Mouse (Mus musculus) ES-Bruce4 (cell line): ENCODE measurements around the gene Sema4b. TPM values are rescaled to one million over a fixed set of nuclear protein-coding genes. Genes with fewer than 3 reads are reported as not detected.
A peak's percentile ranks its signal among the peaks of the same experiment; 100 is the strongest.

Experiments
- H3K27ac ChIP-seq: 2 replicates; pipeline ENCODE4 v1.5.1; 2012; ENCODE audit warnings: low read length, inconsistent platforms; ENCODE audit not compliant: insufficient read depth
- H3K27me3 ChIP-seq: 2 replicates; pipeline ENCODE4 v1.6.1; 2012; ENCODE audit warnings: mild to moderate bottlenecking, low read length, inconsistent platforms; ENCODE audit not compliant: control insufficient read depth, poor library complexity, insufficient read depth, severe bottlenecking
- H3K36me3 ChIP-seq: 2 replicates; pipeline ENCODE4 v1.6.1; 2012; ENCODE audit warnings: inconsistent platforms, mild to moderate bottlenecking, low read length, moderate library complexity; ENCODE audit not compliant: control insufficient read depth, poor library complexity, insufficient read depth, severe bottlenecking
- H3K4me1 ChIP-seq: one replicate; pipeline ENCODE4 v1.8.1; 2011; ENCODE audit warnings: low read length; ENCODE audit not compliant: control insufficient read depth, insufficient read depth
- H3K4me3 ChIP-seq: 2 replicates; pipeline ENCODE4 v1.5.1; 2011; ENCODE audit warnings: low read depth, mild to moderate bottlenecking, low read length
- H3K9ac ChIP-seq: 2 replicates; pipeline ENCODE4 v1.6.1; 2012; ENCODE audit warnings: low read depth, mild to moderate bottlenecking, inconsistent platforms; ENCODE audit not compliant: poor library complexity, severe bottlenecking
- H3K9me3 ChIP-seq: replicated peaks from 2 replicates; pipeline ENCODE4 v1.6.1; 2012; ENCODE audit warnings: mild to moderate bottlenecking, low read length, inconsistent platforms; ENCODE audit not compliant: control insufficient read depth, poor library complexity, insufficient read depth, severe bottlenecking
- CTCF ChIP-seq: IDR thresholded peaks from one replicate; pipeline ENCODE4 v1.8.1; 2011; ENCODE audit warnings: low read depth, low read length
- EP300 ChIP-seq: IDR thresholded peaks from 2 replicates; pipeline ENCODE4 v1.6.1; 2011; ENCODE audit warnings: low read depth, low read length; ENCODE audit not compliant: insufficient read depth
- POLR2A ChIP-seq: IDR thresholded peaks from one replicate; pipeline ENCODE4 v1.8.1; 2011; ENCODE audit warnings: low read length; ENCODE audit not compliant: insufficient read depth
- polyA plus RNA-seq: library from polyadenylated mRNA; stranded (reverse); fragments of >200 nt; gene quantifications from 2 replicates; pipeline ENCODE4 v1.2.4, GENCODE M21; 2011; ENCODE audit warnings: low read depth; ENCODE audit not compliant: missing spikeins, insufficient read depth, insufficient read length

Sema4b gene
- polyA plus RNA-seq, 1 experiment = 27.1 TPM

DNA sequence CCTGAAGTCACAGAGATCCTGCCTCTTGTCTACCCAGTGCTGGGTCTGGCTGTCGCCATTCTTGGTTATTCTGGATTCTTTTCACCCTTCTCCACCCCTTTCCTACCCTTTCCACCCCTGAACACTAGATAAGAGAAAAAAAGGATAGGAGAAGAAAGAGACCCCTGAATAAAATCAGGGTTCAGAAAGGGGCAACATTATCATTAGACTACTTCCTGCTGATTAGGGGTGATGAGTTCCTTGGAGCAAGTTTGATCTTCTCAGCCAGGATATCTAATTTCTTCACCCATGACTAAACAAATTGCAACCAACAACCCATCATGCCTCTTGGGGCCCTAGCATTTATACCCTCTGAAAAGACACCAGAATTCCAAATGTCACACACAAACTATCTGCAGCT, 81.1 kb downstream of the Sema4b start:
- no peak for TF ChIP-seq CTCF
- TF ChIP-seq POLR2A = no peak
- no peak for TF ChIP-seq EP300
- Histone ChIP-seq H3K27me3 (no peaks in the 10 kb centered on the region), H3K4me3 (no peak overlapping the region), H3K4me1 (no peaks in the 10 kb centered on the region), H3K36me3 (peaks cover 28% of the 10 kb centered on the region), H3K9ac (no peak overlapping the region), H3K9me3 (no peaks in the 10 kb centered on the region), H3K27ac (no peak overlapping the region)

DNA sequence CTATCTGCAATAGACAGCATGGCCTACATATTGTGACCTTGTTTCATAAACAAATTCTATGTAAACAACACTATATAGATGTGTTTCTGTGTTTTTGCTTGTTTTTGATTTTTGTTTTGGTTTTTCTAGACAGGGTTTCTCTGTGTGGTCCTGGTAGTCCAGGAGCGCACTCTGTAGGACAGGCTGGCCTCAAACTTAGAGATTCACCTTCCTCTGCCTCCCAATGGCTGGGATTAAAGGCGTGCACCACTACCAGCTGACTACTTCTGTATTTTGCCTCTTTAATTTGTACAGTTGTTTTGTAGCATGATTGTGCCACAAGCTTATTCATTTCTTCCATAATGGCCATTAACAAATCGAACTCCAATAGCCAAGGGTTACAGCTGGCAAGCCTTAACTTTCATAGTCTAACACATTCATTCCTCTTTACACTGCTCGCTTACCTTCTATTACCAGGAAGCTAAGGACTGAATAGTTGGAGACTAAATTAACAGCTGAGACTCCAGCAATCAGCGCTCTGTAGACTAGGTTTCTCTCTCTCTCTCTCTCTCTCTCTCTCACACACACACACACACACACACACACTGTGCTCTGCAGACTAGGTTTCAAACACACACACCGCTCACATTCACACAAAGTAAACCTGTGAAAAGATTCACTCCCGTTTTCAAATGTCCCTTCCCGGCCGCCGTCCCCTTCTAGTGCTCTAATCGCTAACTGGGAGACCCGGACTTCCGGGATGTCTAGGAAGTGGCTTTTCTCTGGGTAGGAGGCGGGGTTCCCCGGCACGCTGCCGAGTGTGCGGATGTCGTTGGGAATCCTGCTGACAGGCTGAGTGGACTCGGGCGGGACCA, 82.5 kb downstream of the Sema4b start, which contains the start of gene Vps33b:
TSS of gene Vps33b (plus strand) at position 753 of the 854 bp plus-strand sequence.
- Histone ChIP-seq H3K27me3 (no peaks in the 10 kb centered on the region), H3K36me3 (peaks cover 18% of the 10 kb centered on the region), H3K27ac (peak within 1 kb of the TSS; percentile 42; the same call in 1 of the 2 replicates), H3K9ac (peak within 1 kb of the TSS; percentile 84), H3K9me3 (no peaks in the 10 kb centered on the region), H3K4me1 (no peaks in the 10 kb centered on the region), H3K4me3 (peak within 1 kb of the TSS; percentile 99)
- TF ChIP-seq CTCF (no peak), EP300 (no peak), POLR2A (no peak)

DNA sequence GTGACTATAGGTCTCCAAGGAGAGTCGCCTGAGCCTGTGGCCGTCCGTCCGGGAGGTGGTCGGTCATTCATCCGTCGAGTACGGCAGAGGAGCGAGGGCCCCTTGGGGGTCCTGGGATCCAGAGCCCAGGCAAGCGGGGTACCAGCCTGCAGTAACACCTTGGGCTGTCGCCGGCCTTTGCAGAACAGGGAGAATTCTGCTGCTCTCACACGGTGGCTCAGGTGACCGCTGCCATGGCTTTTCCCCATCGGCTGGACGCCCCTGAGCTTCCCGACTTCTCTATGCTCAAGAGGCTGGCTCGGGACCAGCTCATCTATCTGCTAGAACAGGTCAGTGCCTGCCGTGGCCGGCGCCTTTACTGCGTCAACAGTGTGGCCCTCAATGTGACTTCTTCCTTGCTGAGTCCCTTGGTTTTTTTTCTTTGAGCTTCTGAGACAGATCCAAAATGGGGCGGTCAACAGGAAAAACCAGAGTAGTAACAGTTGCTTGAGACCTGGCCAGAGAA, 83.2 kb downstream of the Sema4b start:
- no peaks in the 10 kb centered on the region for H3K4me1 ChIP-seq
- peaks cover 11% of the 10 kb centered on the region for H3K36me3 ChIP-seq
- TF ChIP-seq CTCF (no peak), EP300 (no peak), POLR2A (no peak)
- peak overlapping the region; percentile 84 for H3K9ac ChIP-seq
- peak overlapping the region; percentile 99 for H3K4me3 ChIP-seq
- H3K9me3 ChIP-seq = no peaks in the 10 kb centered on the region
- H3K27me3 ChIP-seq = no peaks in the 10 kb centered on the region
- no peak overlapping the region for H3K27ac ChIP-seq

DNA sequence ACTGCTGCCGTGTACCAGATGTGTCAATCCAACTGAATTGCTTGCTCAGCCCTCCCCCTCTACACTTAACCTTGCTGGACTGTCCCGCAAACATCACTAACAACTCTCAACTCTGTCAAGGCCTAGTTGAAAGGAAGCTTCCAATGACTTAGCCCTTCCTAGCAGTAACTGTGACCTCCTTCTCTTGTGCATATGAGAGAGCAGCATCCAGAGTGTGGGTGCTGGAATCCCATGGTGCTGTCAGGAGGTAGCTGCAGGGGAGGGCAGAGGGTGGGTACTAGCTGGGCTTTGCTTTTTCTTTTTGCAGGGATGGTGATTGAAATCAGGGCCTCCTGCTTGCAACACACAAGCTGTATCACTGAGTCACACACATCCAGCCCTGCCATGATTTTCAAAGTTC, 86.8 kb downstream of the Sema4b start:
- Histone ChIP-seq H3K27ac (no peak overlapping the region), H3K36me3 (no peaks in the 10 kb centered on the region), H3K4me1 (no peaks in the 10 kb centered on the region), H3K27me3 (no peaks in the 10 kb centered on the region), H3K9ac (no peak overlapping the region), H3K9me3 (no peaks in the 10 kb centered on the region), H3K4me3 (no peak overlapping the region)
- no peak for TF ChIP-seq POLR2A
- no peak for TF ChIP-seq CTCF
- TF ChIP-seq EP300 = no peak

Other genes starting within 250 kb of the Sema4b start
- gene Zfp710, start 162.0 kb upstream of the Sema4b start, polyA plus RNA-seq = 80.1 and 86.7 TPM in 2 replicates
- 178 and 182 TPM in 2 replicates for gene Idh2, start 71.4 kb upstream of the Sema4b start, polyA plus RNA-seq
- 35.5 and 38.4 TPM in 2 replicates for gene Cib1, start 46.0 kb downstream of the Sema4b start, polyA plus RNA-seq
- gene Gdpgp1, start 46.0 kb downstream of the Sema4b start, polyA plus RNA-seq = 3.3 and 4.3 TPM in 2 replicates
- 0.84 and 1.2 TPM in 2 replicates for gene Ttll13, start 59.5 kb downstream of the Sema4b start, polyA plus RNA-seq
- 29.1 and 32.5 TPM in 2 replicates for gene Ngrn, start 74.4 kb downstream of the Sema4b start, polyA plus RNA-seq
- 15.7 and 16.2 TPM in 2 replicates for gene Vps33b, start 82.8 kb downstream of the Sema4b start, polyA plus RNA-seq
- gene Prc1, start 107.6 kb downstream of the Sema4b start, polyA plus RNA-seq = 246 and 258 TPM in 2 replicates
- 16.3 and 26.5 TPM in 2 replicates for gene Rccd1, start 137.6 kb downstream of the Sema4b start, polyA plus RNA-seq
- gene Unc45a, start 154.2 kb downstream of the Sema4b start, polyA plus RNA-seq = 24.0 and 25.3 TPM in 2 replicates
- gene Hddc3, start 156.3 kb downstream of the Sema4b start, polyA plus RNA-seq = 9.7 and 12.8 TPM in 2 replicates
- 16.1 and 18.1 TPM in 2 replicates for gene Man2a2, start 184.5 kb downstream of the Sema4b start, polyA plus RNA-seq
- 0.76 and 3.1 TPM in 2 replicates for gene Fes, start 201.1 kb downstream of the Sema4b start, polyA plus RNA-seq
- 32.5 and 40.3 TPM in 2 replicates for gene Furin, start 218.6 kb downstream of the Sema4b start, polyA plus RNA-seq